ENCODE assay signal across 39 mouse cellular contexts in genomic region chr4:107082185-107082584, GRCm38 (mm10). TPM values are rescaled to one million over a fixed set of nuclear protein-coding genes. Genes with fewer than 3 reads are reported as not detected.
DNase-seq lines count a peak whose midpoint lies in the region; ATAC-seq and TF ChIP-seq lines count a peak whose summit lies in the region.
"Had no signal": no experiment of that assay in that cellular context is flagged by ENCODE, and none has a peak within 500 bp of the region (broad histone marks: within the 10 kb centered on the region; RNA-seq: fewer than 3 reads in every experiment).

No protein-coding gene starts in this region.

- H3K9me3 ChIP-seq in kidney, embryonic 14.5 days (ENCODE audit: control insufficient read depth, low read length): no peaks in the 10 kb centered on the region
- H3K9me3 ChIP-seq: forebrain, embryonic 13.5 days; heart, embryonic 12.5 days; hindbrain, embryonic 15.5 days; limb, embryonic 13.5 days; liver, embryonic 13.5 days; megakaryocyte, embryonic 14.5 days; midbrain, embryonic 13.5 days; neural tube, embryonic 15.5 days had no signal

- 91% methylated on average over 3 of the region's 3 CpGs for WGBS in kidney, embryonic 14.5 days
- WGBS in liver, adult 2 months: 89% methylated on average over 3 of the region's 3 CpGs

- TF ChIP-seq CTCF in liver, adult 2 months (IDR thresholded peaks at IDR 0.05; ENCODE audit: low read depth, low read length): no peak

- H3K27me3 ChIP-seq in kidney, embryonic 14.5 days (ENCODE audit: control insufficient read depth, insufficient read depth, low read length): no peaks in the 10 kb centered on the region
- H3K27me3 ChIP-seq in liver, adult 2 months (ENCODE audit: control insufficient read depth, insufficient read depth, low read length): no peaks in the 10 kb centered on the region
- H3K27me3 ChIP-seq: forebrain, embryonic 13.5 days; heart, embryonic 12.5 days; hindbrain, embryonic 15.5 days; limb, embryonic 13.5 days; midbrain, embryonic 13.5 days; neural tube, embryonic 15.5 days had no signal

- H3K27ac ChIP-seq in kidney, embryonic 14.5 days (ENCODE audit: low read depth, low read length): 0 out of 2 replicates have a peak overlapping the region, but pooled peaks have one; percentile 17
- H3K27ac ChIP-seq in liver, adult 2 months (replicated peaks; ENCODE audit: insufficient read depth, low read depth, low read length): no peak overlapping the region
- H3K27ac ChIP-seq: forebrain, embryonic 13.5 days; hindbrain, embryonic 15.5 days; limb, embryonic 13.5 days; liver, embryonic 13.5 days; midbrain, embryonic 13.5 days; neural tube, embryonic 15.5 days had no signal

- H3K4me3 ChIP-seq in kidney, embryonic 14.5 days (ENCODE audit: low read length): no peak overlapping the region
- H3K4me3 ChIP-seq in liver, adult 2 months (ENCODE audit: insufficient read depth, low read depth, low read length): no peak overlapping the region
- H3K4me3 ChIP-seq: erythroblast, embryonic 14.5 days; forebrain, embryonic 13.5 days; heart, embryonic 12.5 days; hindbrain, embryonic 15.5 days; limb, embryonic 13.5 days; liver, embryonic 13.5 days; megakaryocyte, embryonic 14.5 days; midbrain, embryonic 13.5 days; neural tube, embryonic 15.5 days had no signal

- TF ChIP-seq POLR2A in liver, adult 2 months (IDR thresholded peaks at IDR 0.05; ENCODE audit: extremely low read depth, insufficient read depth, low read length): no peak

- H3K79me2 ChIP-seq in liver, adult 2 months (ENCODE audit: control insufficient read depth, insufficient read depth, low read length): no peaks in the 10 kb centered on the region

- H3K4me1 ChIP-seq in kidney, embryonic 14.5 days (ENCODE audit: control insufficient read depth, insufficient read depth, low read length): peaks cover 15% of the 10 kb centered on the region; the same call in 1 of the 2 replicates
- no peaks in the 10 kb centered on the region for H3K4me1 ChIP-seq in liver, adult 2 months (ENCODE audit: control insufficient read depth, insufficient read depth, low read length)

- no peaks in the 10 kb centered on the region for H3K36me3 ChIP-seq in kidney, embryonic 14.5 days (ENCODE audit: control insufficient read depth, insufficient read depth, low read length)
- no peaks in the 10 kb centered on the region for H3K36me3 ChIP-seq in liver, adult 2 months (ENCODE audit: control insufficient read depth, insufficient read depth, low read length)
- H3K36me3 ChIP-seq: heart, embryonic 12.5 days; hindbrain, embryonic 15.5 days; limb, embryonic 13.5 days; liver, embryonic 13.5 days; midbrain, embryonic 13.5 days; neural tube, embryonic 15.5 days had no signal

- no peak for DNase-seq in kidney, adult 9 months
- peak; percentile 2 for DNase-seq in liver, adult 2 months (ENCODE audit: extremely low read depth, low read depth, low spot score)
- DNase-seq in liver: no peak
- DNase-seq in fat pad, adult 2 months (ENCODE audit: extremely low read depth, low read depth, low spot score): peak; percentile 45
- DNase-seq in layer of hippocampus, postnatal 36 days: no peak
- DNase-seq: adrenal gland, postnatal 25 days; cerebellum, adult 18-20 months; cerebellum, postnatal 10 days; gastrocnemius, postnatal 14 days; heart, postnatal 4 days; kidney, adult 18-20 months; liver, embryonic 13.5 days; lung, adult 18-20 months; right cerebral cortex, postnatal 25 days; thymus, postnatal 14 days had no signal

- no peak overlapping the region for H3K9ac ChIP-seq in kidney, embryonic 14.5 days (ENCODE audit: low read depth, low read length)
- no peak overlapping the region for H3K9ac ChIP-seq in liver, adult 2 months (ENCODE audit: low read depth, low read length)
- H3K9ac ChIP-seq: forebrain, embryonic 13.5 days; heart, embryonic 12.5 days; hindbrain, embryonic 15.5 days; limb, embryonic 13.5 days; liver, embryonic 13.5 days; midbrain, embryonic 13.5 days; neural tube, embryonic 15.5 days had no signal

- ATAC-seq in kidney, embryonic 14.5 days (ENCODE audit: low FRiP score, low TSS enrichment): no peak
- peak; percentile 62 for ATAC-seq in megakaryocyte progenitor cell, adult 5-6 weeks (replicated peaks; ENCODE audit: poor library complexity)
- ATAC-seq: CD4-positive, CD25-positive, alpha-beta regulatory T cell, adult 4 months; forebrain, embryonic 13.5 days; inflammation-experienced regulatory T-cells, adult 6 months; lung, postnatal 0 days; midbrain, embryonic 13.5 days had no signal

- H3K4me2 ChIP-seq in kidney, embryonic 14.5 days (replicated peaks; ENCODE audit: low read depth, low read length): no peak overlapping the region
- H3K4me2 ChIP-seq: forebrain, embryonic 13.5 days; heart, embryonic 12.5 days; hindbrain, embryonic 15.5 days; limb, embryonic 13.5 days; liver, embryonic 13.5 days; midbrain, embryonic 13.5 days; neural tube, embryonic 15.5 days had no signal

RNA-seq across cellular contexts. Expression of gene Cdcp2, which starts 14.5 kb away (rescaled TPM):
- 0.12 TPM in 1 of 2 replicates, not detected in the other for polyA plus RNA-seq in kidney, embryonic 14.5 days (2014; fragmentation: Nextera tagmentation; extraction: Ambion mirVana)
- not detected in 2 replicates for total RNA-seq in liver, adult 2 months (2014; rRNA removed)
- polyA plus RNA-seq in liver, adult 2 months (2012; rRNA removed): not detected in 2 replicates
- total RNA-seq in megakaryocyte progenitor cell, adult 5-6 weeks (2015): not detected in 2 replicates
- not detected in 2 replicates for total RNA-seq in megakaryocyte progenitor cell, adult 5-6 weeks (2017)
- not detected for total RNA-seq in layer of hippocampus, postnatal 36 days (2021)
- total RNA-seq: adrenal gland, adult 18-20 months; adrenal gland, postnatal 25 days; common myeloid progenitor, adult 5-6 weeks; gastrocnemius, postnatal 14 days; heart, adult 18-20 months; heart, postnatal 4 days; layer of hippocampus, adult 18-20 months; layer of hippocampus, postnatal 14 days; left cerebral cortex, adult 8-10 months; left cerebral cortex, postnatal 36 days; monocyte, adult 5-6 weeks had no signal
- polyA plus RNA-seq: CD4-positive, CD25-positive, alpha-beta regulatory T cell, adult 4 months; forebrain, embryonic 13.5 days; heart, embryonic 12.5 days; heart, postnatal 0 days; inflammation-experienced regulatory T-cells, adult 6 months; liver, embryonic 13.5 days; midbrain, embryonic 13.5 days; neural tube, embryonic 15.5 days; stomach, embryonic 16.5 days; urinary bladder, adult 2 months had no signal

RNA-seq across cellular contexts. Expression of gene Cyb5rl, which starts 15.4 kb away (rescaled TPM):
- 5.5 and 7.7 TPM in 2 replicates for polyA plus RNA-seq in kidney, embryonic 14.5 days (2014; fragmentation: Nextera tagmentation; extraction: Ambion mirVana)
- 9.3 and 9.8 TPM in 2 replicates for total RNA-seq in liver, adult 2 months (2014; rRNA removed)
- 10.7 and 11.0 TPM in 2 replicates for polyA plus RNA-seq in liver, adult 2 months (2012; rRNA removed)
- 2.7 and 3.5 TPM in 2 replicates for total RNA-seq in megakaryocyte progenitor cell, adult 5-6 weeks (2015)
- 6.2 and 6.5 TPM in 2 replicates for total RNA-seq in megakaryocyte progenitor cell, adult 5-6 weeks (2017)
- 10 to 100 TPM in 1 of 2 experiments, 1 to 10 TPM in 1; 8.2 to 10.2 TPM for total RNA-seq in layer of hippocampus, postnatal 36 days (2021)

RNA-seq across cellular contexts. Expression of gene Mrpl37, which starts 15.5 kb away (rescaled TPM):
- 108 and 125 TPM in 2 replicates for polyA plus RNA-seq in kidney, embryonic 14.5 days (2014; fragmentation: Nextera tagmentation; extraction: Ambion mirVana)
- 16.7 and 20.3 TPM in 2 replicates for total RNA-seq in liver, adult 2 months (2014; rRNA removed)
- 51.8 and 51.9 TPM in 2 replicates for polyA plus RNA-seq in liver, adult 2 months (2012; rRNA removed)
- 70.2 and 77.7 TPM in 2 replicates for total RNA-seq in megakaryocyte progenitor cell, adult 5-6 weeks (2015)
- total RNA-seq in megakaryocyte progenitor cell, adult 5-6 weeks (2017): 60.2 and 60.6 TPM in 2 replicates
- 10 to 100 TPM; 60.4 to 62.9 TPM for total RNA-seq in layer of hippocampus, postnatal 36 days (2021)

Comparison
In these comparisons a context has a peak if more than half of its experiments do, and no peak if none do; other contexts are left out.
1. DNase-seq: peak in liver, adult 2 months (single experiment) and fat pad, adult 2 months (single experiment); none in kidney, adult 9 months (single experiment), liver (single experiment) and layer of hippocampus, postnatal 36 days (0 of 2).